Mouse (Mus musculus) kidney, embryonic 14.5 days (tissue): ENCODE measurements around the gene Gm21976. TPM values are rescaled to one million over a fixed set of nuclear protein-coding genes. Genes with fewer than 3 reads are reported as not detected.

ENCODE experiments used
- ATAC-seq: fragments of 200-750 bp; cut with Nextera tagmentation; 2 replicates; pipeline ENCODE4 v1.8.0; 2017; ENCODE audit warnings: moderate number of reproducible peaks, mild to moderate bottlenecking, moderate TSS enrichment, moderate library complexity; ENCODE audit not compliant: low FRiP score, low TSS enrichment
- H3K27ac ChIP-seq: fragments of 300-500 bp; sonication (generic); 2 replicates; pipeline ENCODE4 v1.5.1; 2014; ENCODE audit warnings: low read depth, mild to moderate bottlenecking, low read length, moderate library complexity, mixed read lengths
- H3K27me3 ChIP-seq: fragments of 300-500 bp; sonication (generic); 2 replicates; pipeline ENCODE4 v1.6.1; 2014; ENCODE audit warnings: mild to moderate bottlenecking, low read length; ENCODE audit not compliant: control insufficient read depth, insufficient read depth
- H3K36me3 ChIP-seq: fragments of 300-500 bp; sonication (generic); 2 replicates; pipeline ENCODE4 v1.6.1; 2014; ENCODE audit warnings: low read length, mixed read lengths; ENCODE audit not compliant: control insufficient read depth, insufficient read depth
- H3K4me1 ChIP-seq: fragments of 300-500 bp; sonication (generic); 2 replicates; pipeline ENCODE4 v1.6.1; 2014; ENCODE audit warnings: low read length, mixed read lengths; ENCODE audit not compliant: control insufficient read depth, insufficient read depth
- H3K4me2 ChIP-seq: fragments of 300-500 bp; sonication (generic); replicated peaks from 2 replicates; pipeline ENCODE4 v1.6.1; 2014; ENCODE audit warnings: low read depth, mild to moderate bottlenecking, low read length
- H3K4me3 ChIP-seq: fragments of 300-500 bp; sonication (generic); 2 replicates; pipeline ENCODE4 v1.5.1; 2014; ENCODE audit warnings: mild to moderate bottlenecking, low read length
- H3K9ac ChIP-seq: fragments of 300-500 bp; sonication (generic); 2 replicates; pipeline ENCODE4 v1.6.1; 2014; ENCODE audit warnings: low read depth, mild to moderate bottlenecking, low read length, moderate library complexity
- H3K9me3 ChIP-seq: fragments of 300-500 bp; sonication (generic); 2 replicates; pipeline ENCODE4 v1.6.1; 2016; ENCODE audit warnings: low read length; ENCODE audit not compliant: control insufficient read depth
- WGBS: fragments of 180-500 bp; shearing (Covaris S2); extraction: QIAGEN DNeasy Blood & Tissue Kit; methylation state at CpG from one replicate; pipeline ENCODE4 v1.1.7; 2014; 5-methylcytosine and 5-hydroxymethylcytosine counted together
- polyA plus RNA-seq: library from polyadenylated mRNA; unstranded; fragments of >200 nt; fragmentation: Nextera tagmentation; extraction: Ambion mirVana; gene quantifications from 2 replicates; pipeline ENCODE4 v1.2.1, GENCODE M21; 2014

Gm21976 gene
- not detected in 2 replicates for polyA plus RNA-seq

DNA sequence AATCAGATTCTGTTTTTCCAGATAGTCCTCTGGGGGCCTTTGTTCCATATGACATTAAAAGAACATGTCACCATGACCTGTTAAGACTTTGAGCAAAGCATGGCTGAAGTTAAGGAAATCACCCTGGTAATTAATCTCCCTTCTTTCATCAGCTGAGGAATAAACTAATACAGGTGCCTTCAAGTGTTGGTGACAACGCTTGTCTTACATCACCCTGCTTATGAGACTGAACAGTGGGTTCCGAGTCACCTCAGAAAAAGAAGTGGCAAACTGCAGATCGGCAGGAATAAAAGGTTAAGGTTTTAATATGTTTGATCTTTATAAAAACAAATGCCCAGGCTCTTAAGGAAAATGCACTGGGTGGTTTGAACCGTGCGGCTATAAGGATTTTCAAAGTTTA lies at the start of gene Gm21976:
Gene Gm21976 (plus strand): TSS at position 202 of the 400 bp plus-strand sequence.
- H3K9me3 ChIP-seq: no peaks in the 10 kb centered on the region
- H3K4me2 ChIP-seq: no peak within 1 kb of the TSS
- no peak within 1 kb of the TSS for H3K4me3 ChIP-seq
- ATAC-seq: no peak
- H3K36me3 ChIP-seq: peaks cover 5% of the 10 kb centered on the region
- H3K4me1 ChIP-seq: no peaks in the 10 kb centered on the region
- H3K27me3 ChIP-seq: no peaks in the 10 kb centered on the region
- H3K27ac ChIP-seq: no peak within 1 kb of the TSS
- H3K9ac ChIP-seq: no peak within 1 kb of the TSS
- 90% methylated on average over 5 of the region's 5 CpGs for WGBS

DNA sequence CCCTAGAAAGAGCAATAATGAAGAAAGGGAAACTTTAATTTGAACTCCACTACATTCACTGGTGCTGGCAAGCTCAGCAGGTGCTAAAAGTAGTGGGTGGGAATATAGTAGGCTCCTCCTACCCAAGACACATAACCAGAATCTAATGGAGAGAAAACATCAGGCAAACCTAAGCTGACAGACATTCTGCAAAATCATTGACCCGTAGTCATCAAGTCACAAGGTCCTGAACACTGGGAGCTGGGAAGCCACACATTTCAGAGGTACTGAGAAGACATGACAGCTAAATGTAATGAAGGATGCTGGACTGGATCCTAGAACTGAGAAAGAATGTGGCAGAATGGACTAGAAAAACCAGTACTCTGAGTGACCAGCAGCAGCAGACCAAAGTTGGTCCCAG lies 49.2 kb upstream of the Gm21976 start:
- Histone ChIP-seq H3K4me2 (no peak overlapping the region), H3K27ac (no peak overlapping the region), H3K9me3 (no peaks in the 10 kb centered on the region), H3K4me3 (no peak overlapping the region), H3K27me3 (no peaks in the 10 kb centered on the region), H3K4me1 (no peaks in the 10 kb centered on the region), H3K9ac (no peak overlapping the region), H3K36me3 (no peaks in the 10 kb centered on the region)
- ATAC-seq: no peak
- 87% methylated on average over 1 of the region's 1 CpGs for WGBS

DNA sequence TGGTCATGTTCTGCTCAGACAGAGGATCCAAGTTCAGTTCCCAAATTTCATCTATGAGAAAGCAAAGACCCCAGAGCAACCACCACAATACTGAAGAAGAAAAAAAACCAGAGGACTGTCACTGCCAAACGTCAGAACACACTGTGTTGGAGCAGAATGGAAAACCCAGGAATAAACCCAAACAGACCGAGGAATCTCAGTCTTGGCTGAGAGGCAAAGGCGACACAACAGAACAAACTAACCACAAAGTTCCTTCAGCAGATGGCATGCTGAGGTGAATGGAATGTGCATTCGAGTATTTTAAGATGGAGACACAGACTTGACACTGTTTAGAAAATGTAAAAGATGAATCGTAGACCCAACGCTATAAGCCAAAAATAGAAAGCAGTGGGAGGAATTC lies 44.2 kb upstream of the Gm21976 start:
- H3K9ac ChIP-seq: no peak overlapping the region
- WGBS: 81% methylated on average over 6 of the region's 6 CpGs
- H3K27ac ChIP-seq: no peak overlapping the region
- H3K36me3 ChIP-seq: no peaks in the 10 kb centered on the region
- H3K27me3 ChIP-seq: no peaks in the 10 kb centered on the region
- no peak overlapping the region for H3K4me2 ChIP-seq
- no peak for ATAC-seq
- H3K9me3 ChIP-seq: no peaks in the 10 kb centered on the region
- no peak overlapping the region for H3K4me3 ChIP-seq
- no peaks in the 10 kb centered on the region for H3K4me1 ChIP-seq

DNA sequence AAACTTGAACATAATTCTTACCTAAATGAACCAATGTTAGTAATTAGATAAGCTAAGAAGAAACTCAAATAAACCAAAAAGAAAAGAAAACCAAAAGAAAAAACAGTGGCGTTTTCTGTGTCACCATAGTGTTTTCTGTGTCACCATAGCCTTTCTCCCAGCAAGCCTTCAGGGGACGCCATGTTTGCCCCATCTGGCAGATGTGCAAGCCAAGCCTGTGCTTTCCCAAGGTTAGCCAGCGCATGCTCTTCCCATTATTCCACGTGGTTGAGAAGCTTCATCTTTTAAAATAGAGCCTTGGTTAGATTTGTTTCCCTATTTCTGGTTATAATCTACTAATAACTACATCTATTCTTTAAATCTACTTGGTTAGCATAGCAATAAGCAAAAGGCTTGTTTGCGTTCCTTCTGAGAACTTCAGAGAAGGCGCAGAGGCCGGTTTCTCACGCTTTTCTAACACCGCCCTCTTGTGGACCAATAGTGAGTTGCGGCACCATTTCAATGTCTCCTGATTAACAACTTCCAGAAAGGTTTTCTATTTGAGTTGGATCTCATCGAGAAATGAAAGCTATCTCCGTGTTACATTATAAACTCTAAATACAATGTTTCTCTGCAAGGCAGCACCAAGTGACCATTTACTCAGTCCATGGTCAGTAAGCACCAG lies 39.6 kb upstream of the Gm21976 start:
- Histone ChIP-seq H3K4me2 (no peak overlapping the region), H3K4me3 (no peak overlapping the region), H3K4me1 (no peaks in the 10 kb centered on the region), H3K9ac (no peak overlapping the region), H3K9me3 (no peaks in the 10 kb centered on the region), H3K36me3 (no peaks in the 10 kb centered on the region), H3K27me3 (no peaks in the 10 kb centered on the region), H3K27ac (no peak overlapping the region)
- WGBS: 19% methylated on average over 12 of the region's 12 CpGs
- ATAC-seq: no peak

DNA sequence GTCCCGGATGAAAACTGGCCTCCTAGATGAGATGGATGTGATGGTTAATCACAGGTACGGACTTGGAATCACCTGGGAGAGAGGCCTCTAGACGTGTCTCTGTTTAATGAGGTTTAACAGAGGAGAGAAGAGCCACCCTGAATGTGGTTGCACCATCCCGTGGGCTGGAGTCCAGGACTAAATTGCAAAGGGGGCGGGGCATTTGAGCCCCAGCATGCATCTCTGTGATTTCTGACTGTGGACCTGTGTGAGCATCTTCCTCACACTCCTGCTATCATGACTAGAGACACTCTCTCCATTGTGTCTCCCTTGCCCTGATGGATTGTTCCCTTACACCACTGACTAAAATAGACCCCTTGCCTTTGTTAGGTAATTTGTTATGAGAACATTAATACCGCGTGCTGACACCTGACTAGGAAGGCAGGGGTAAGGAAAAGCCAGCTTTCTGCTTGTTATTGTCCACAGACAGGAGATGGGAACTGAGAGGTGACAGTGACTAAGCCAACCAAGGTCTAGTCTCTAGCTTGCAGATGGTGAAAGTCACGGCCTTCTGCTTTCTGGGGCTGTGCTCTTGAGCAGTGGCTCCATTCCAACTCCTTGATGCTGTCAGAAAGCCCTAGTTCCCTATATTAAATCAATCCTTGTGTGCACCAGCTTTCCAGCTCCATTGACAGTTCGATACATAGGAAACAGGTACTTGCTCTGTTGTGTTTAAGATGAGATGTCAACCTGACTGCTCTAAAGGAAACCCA lies 38.0 kb upstream of the Gm21976 start:
- H3K36me3 ChIP-seq: no peaks in the 10 kb centered on the region
- H3K9ac ChIP-seq: no peak overlapping the region
- no peaks in the 10 kb centered on the region for H3K27me3 ChIP-seq
- no peak for ATAC-seq
- no peak overlapping the region for H3K4me2 ChIP-seq
- no peak overlapping the region for H3K27ac ChIP-seq
- H3K4me1 ChIP-seq: no peaks in the 10 kb centered on the region
- no peak overlapping the region for H3K4me3 ChIP-seq
- 68% methylated on average over 9 of the region's 9 CpGs for WGBS
- H3K9me3 ChIP-seq: no peaks in the 10 kb centered on the region

DNA sequence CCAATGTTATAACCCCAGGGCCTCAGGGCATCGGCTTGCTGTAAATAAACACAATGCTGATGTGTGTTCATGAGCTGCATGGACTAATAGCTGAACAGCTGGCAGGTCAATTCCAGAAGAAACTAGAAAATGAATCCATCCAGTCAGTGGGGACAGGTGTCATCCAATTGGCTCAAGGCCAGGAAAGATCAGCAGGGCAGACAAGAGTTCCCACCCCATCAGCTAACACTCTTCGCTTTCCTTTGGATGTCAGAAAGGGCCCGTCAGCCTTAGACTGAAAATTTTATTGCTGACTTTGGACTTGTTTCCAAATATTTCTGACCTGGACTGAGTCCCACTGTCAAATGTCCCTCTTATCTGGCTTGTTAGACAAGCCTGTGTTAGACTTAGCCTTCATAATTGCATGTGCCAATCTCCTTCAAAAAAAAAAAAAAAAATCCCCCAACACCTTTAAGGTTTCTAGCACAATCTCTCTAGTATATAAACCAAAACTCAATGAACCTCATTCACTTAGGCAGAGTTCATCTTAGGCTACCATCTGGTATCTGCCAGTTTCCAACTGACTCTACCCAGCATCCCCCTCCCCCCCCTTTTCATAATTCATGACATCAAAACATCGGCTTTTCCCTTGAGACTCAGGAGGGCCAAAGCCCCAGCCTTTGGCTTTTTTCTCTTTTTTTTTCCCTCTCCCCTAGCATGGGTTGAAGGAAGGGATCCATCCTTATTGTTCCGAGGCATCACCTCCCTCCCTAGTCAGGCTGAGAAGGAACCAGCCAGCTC lies 34.9 kb upstream of the Gm21976 start:
- H3K27ac ChIP-seq: no peak overlapping the region
- no peak overlapping the region for H3K9ac ChIP-seq
- no peak overlapping the region for H3K4me2 ChIP-seq
- no peak for ATAC-seq
- no peaks in the 10 kb centered on the region for H3K9me3 ChIP-seq
- no peaks in the 10 kb centered on the region for H3K27me3 ChIP-seq
- peaks cover 26% of the 10 kb centered on the region for H3K36me3 ChIP-seq
- WGBS: 68% methylated on average over 4 of the region's 5 CpGs
- no peaks in the 10 kb centered on the region for H3K4me1 ChIP-seq
- no peak overlapping the region for H3K4me3 ChIP-seq

DNA sequence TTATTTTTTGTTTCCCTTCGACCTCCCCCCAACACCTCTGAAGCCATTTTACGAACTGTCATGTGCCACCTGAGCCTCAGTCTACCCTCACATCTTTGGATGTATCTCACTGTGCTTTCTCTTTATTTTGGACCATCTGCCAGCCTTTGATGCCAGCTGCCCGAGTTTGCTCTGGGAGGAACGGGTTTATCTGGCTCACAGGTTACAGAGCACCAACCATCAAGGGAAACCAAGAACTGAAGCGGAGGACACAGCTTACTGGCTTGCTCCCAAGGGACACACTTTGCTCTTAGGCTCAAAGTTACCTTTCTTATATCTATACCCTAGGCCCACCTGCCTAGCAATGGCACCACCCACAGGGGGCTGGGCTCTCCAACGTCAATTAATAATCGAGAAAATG lies 34.3 kb upstream of the Gm21976 start:
- Histone ChIP-seq H3K4me1 (no peaks in the 10 kb centered on the region), H3K27me3 (no peaks in the 10 kb centered on the region), H3K4me2 (no peak overlapping the region), H3K4me3 (no peak overlapping the region), H3K36me3 (peaks cover 32% of the 10 kb centered on the region), H3K9me3 (no peaks in the 10 kb centered on the region), H3K9ac (no peak overlapping the region), H3K27ac (no peak overlapping the region)
- ATAC-seq: no peak
- 62% methylated on average over 7 of the region's 7 CpGs for WGBS

DNA sequence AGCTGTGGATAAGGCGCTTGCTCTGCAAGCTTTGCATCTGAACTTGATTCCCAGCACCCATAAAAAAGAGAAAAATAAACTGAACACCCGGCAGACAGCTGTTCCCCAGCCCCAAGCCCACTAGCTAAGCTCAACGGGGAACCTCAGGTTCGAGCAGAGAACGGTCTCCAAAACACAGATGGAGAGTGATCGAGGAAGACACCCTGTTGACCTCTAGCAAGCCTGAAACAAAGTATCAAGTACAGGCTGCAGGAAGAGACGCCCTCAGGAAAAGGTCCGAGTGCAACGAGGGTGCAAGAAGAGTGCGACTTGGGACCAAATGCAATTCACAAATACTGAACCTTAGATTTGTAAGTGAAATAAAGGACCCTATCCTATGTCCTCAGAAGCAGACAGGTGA lies 30.1 kb upstream of the Gm21976 start:
- Histone ChIP-seq H3K27me3 (no peaks in the 10 kb centered on the region), H3K9ac (no peak overlapping the region), H3K9me3 (no peaks in the 10 kb centered on the region), H3K4me3 (no peak overlapping the region), H3K4me1 (no peaks in the 10 kb centered on the region), H3K36me3 (peaks cover 70% of the 10 kb centered on the region), H3K27ac (no peak overlapping the region), H3K4me2 (no peak overlapping the region)
- ATAC-seq: no peak
- 90% methylated on average over 10 of the region's 10 CpGs for WGBS

DNA sequence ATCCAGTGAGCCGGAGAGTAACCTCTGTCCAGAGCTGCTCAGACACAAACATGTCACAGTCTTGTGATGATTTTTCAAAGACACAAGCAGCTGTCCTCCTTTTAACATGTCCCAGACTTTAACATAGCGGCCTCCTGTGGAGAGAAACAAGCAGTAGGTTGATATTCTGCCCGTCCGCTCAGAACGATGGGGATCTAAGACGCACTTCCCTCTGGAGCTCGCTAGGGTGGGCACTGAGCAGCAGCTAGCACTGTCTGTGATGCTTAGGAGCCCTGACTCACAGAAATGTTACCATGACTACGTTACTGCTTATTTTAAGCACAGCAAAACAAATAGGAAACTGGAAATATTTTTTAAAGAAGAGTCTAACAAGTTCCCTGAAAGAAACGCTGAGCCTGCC lies 24.8 kb upstream of the Gm21976 start:
- Histone ChIP-seq H3K4me3 (no peak overlapping the region), H3K36me3 (peaks cover 84% of the 10 kb centered on the region), H3K4me1 (no peaks in the 10 kb centered on the region), H3K9me3 (no peaks in the 10 kb centered on the region), H3K4me2 (no peak overlapping the region), H3K9ac (no peak overlapping the region), H3K27me3 (no peaks in the 10 kb centered on the region), H3K27ac (no peak overlapping the region)
- ATAC-seq: no peak
- WGBS: 82% methylated on average over 9 of the region's 9 CpGs
